Mouse (Mus musculus) cerebellum, adult 9-10 months (tissue): ENCODE measurements around the gene Acap3.

Experiments
- DNase-seq: peaks from one replicate; pipeline ENCODE4 v3.0.0; 2022

Gene Acap3

GRCm38 (mm10) chr4:155887674-155888073 lies 3.9 kb upstream of the Acap3 start:
- DNase-seq, result no peak

DNA sequence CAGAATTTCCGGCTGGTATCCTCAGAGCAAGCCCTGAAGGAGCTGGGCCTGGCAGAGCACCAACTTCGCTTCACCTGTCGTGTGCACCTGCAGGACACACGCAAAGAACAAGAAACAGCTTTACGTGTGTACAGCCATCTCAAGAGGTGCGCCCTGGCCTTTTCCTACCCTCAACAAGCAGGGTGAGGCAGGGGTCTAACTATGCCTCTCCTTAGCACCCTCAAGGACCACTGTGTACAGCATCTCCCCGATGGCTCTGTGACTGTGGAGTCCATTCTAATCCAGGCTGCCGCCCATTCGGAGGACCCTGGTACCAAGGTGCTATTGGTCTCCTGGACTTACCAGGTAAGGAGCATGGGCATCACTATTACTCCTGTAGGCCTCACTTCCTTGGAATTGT lies 3.4 kb upstream of the Acap3 start:
- no peak for DNase-seq

- DNase-seq, result peak; percentile 33
Observed at GRCm38 (mm10) chr4:155889316-155889715, 2.3 kb upstream of the Acap3 start.

DNA sequence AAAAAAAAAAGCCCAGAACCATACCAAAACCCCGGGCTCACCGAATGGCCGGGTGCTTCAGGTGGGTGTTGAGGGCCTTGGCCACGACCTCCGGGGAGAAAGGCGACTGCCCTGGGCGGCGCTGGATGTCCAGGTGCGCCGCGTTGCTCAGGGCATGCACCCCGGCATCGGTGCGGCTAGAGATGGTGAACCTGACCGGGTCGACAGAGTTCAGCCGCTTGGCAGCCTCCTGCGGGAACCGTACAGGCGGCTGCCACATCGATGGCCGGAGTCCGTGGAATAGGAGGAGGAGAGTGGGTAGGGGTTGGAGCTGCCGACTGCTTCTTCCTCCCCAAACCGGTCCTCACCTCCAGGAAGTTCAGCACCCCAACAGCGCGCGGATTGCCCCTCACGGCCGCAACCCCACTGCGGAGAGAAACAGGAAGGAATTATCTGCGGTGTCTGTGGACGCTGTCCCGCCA lies 581 bp upstream of the Acap3 start:
- DNase-seq, result peak; percentile 43

DNA sequence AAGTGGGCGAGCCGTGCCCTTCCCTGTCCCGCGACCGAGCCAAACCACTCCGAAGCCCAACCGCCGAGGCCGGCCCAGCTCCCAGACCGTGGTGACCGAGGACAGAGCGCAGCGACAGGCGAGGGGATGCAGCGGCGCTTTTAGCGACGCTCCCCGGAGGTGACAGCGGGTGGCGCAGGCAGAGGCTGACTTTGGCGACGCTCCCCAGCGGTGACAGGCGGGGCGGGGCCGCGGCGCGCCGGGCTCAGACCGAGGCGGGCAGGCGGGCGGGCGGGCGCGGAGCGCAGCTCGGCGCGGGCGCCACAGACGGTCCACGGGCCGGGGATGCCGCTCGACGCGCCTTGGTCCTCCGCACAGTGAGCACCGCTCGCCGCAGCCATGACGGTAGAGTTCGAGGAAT lies 395 bp downstream of the Acap3 start:
- peak; percentile 80 for DNase-seq

DNA sequence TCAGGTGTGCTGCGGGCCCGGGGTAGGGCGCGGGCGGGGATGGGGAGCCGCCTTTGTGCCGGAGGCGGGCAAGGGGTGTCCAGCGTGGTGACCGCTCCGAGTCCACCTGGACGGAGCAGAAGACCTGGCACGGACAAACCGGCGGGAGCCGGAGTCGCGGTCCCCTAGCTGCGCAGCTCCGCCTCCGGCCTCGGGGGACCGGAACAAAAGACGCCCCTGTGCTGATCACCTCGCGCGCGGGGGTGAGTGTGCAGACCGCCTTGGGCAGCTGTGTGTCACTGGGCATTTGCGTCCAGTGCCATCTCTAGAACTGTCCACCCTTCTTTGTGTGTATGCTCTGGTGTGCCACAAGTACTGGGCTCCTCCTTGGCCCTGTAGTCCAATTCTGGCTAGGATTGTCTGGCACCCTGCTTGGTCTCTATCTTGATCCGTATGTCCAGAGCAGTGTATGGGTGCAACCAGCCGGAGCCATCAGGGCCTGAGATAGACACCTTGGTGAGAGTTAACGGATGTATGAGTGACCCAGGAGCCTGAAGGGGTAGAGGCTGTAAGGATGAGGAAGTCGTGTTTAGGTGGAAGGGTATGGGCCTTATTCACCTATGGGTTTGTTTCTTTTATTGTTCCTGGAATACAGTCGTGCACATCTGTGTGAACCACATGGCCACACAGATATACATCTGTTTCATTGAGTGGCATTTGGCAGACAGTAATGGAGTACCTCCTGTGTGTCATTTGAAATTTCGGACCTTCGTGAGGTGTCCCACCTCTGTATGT lies 1.0 kb downstream of the Acap3 start:
- peak; percentile 67 for DNase-seq

DNA sequence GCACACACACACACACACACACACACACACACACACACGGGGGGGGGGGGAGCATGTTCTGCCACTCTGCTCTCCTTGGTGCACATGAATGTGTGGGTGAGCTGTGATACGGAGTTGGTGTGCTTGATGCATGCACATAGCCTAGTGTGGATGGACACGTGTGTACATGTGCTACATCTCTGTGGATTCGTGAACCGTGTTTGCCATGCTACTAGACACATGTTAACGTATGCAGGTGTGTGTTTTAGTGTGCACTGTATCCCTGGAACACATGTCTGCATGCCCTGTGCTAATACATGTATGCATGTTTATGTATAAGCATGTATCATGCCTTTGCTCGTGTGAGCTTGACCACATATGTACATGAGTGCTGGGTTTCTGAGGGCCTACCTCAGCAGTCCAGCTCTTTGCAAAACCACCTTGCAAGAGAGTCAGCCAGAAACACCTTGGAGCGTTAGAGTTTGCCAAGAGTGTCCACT lies 1.6 kb downstream of the Acap3 start:
- DNase-seq, result peak; percentile 43

DNA sequence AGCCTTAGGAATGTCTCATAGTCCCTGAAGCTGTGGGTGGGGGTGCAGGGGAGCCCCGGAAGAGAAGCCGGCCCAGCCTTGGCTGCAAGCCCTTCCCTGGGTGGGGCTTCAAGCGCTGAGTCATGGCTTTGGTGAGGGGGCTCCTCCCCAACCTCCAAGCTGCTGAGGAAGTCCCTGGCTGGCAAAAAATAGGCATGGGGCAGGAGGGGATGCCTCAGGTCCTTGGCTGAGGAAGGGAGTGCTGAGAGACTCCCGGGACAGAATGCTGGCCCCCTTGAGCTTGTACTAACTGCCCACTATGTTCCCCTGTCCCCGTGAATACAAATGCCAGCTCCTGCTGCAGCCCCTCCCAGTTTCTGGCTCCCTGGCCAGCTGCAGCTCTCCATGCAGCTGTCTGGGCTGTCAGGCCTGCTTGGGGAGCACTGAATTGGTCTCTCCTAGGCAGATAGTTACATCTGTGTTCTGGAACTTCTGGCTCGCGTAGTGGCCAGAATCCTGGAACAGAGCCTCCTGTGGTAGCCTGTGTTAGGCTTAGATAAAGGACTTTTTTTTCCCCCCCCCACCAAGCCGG lies 2.8 kb downstream of the Acap3 start:
- DNase-seq, result peak; percentile 60

DNA sequence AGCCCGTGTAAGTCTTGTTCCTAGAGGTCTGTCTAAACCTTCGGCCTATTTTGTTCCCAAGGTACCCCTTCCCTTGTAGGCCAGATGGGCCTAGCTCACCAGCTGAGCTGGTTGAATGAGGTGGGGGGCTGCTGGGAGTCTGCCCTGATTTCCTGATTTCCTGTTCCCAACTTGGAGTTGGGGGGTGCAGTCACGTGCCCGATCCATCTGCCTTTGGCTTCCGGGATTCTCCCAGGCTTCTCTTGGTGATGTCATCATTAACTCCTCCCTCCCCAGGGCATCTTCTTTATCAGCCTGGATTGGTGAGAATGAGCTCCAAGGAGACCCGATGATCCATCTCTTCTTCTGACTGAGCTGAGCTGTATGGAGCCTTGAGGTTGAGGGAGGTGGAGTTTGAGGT lies 3.6 kb downstream of the Acap3 start:
- peak; percentile 88 for DNase-seq

DNA sequence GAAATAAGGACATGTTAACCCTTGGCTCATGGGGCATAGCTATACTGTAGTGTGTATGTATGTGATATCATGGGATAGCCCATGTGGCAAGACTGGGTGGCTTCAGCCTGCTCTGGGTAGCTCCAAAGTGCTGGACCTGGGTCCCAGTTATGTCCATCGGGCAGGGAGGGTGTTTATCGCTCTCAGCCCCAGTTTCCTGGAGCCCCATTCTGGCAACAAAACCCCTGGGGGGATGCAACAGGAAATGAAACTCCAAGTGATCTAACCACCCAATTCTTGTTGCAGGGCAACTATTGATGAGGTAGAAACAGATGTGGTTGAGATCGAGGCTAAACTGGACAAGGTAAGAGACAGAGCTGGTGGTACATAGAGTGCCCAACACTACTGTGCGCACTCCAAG lies 4.2 kb downstream of the Acap3 start:
- peak; percentile 34 for DNase-seq

DNA sequence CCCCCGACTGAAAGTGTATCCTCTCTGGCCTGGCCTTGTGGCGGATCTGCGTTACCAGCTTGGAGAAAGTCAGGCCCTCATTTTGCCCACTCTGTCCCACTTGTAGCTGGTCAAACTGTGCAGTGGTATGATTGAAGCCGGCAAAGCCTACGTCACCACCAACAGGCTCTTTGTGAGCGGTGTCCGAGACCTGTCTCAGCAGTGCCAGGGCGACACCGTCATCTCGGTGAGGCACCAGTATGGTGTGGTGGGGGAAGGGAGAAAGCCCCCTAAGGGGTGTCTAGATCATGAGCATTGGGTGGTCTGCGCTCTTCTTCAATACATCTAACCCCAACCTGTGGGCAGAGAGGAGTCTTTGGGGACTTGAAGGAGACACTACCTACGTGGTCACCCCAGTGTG lies 4.8 kb downstream of the Acap3 start:
- no peak for DNase-seq

GRCm38 (mm10) chr4:155898318-155898717 lies 6.7 kb downstream of the Acap3 start:
- DNase-seq, result peak; percentile 17

GRCm38 (mm10) chr4:155899355-155899754 lies 7.7 kb downstream of the Acap3 start:
- peak; percentile 5 for DNase-seq

DNA sequence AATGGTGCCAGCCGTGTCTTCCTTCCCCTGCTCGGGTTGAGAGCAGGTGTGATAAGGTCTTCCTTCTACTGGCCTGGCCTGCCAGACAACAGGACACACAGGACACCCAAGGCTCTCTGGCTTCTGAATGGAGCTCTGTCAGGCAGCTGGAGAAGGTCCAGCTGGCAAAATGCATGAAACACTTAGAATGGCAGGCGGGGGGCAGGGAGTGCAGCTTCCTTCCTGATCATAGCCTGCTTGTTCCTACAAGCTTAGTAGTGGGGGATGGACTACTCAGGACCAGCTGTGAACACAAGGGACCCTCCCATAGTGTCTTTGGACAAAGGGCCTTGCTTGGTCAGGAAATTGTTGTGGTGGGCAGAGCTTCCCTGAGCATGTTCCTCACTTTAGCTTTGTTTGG lies 9.6 kb downstream of the Acap3 start:
- peak; percentile 29 for DNase-seq

DNA sequence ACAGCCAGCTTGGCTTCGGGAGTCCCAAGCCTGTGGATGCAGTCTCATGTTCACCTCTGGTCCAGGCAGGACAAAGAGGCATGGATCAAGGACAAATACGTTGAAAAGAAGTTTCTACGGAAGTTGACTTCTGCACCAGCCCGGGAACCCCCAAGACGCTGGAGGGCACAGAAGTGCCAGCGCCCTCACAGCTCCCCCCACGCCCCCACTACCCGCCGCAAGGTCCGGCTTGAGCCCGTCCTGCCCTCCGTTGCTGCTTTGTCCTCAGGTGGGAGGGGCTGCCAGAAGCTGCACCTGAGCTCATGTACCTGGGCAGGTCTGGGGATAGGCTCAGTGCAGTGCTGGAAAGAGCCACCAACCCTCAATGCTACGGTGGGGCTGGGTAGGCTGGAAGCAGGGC lies 11.6 kb downstream of the Acap3 start:
- peak; percentile 2 for DNase-seq

GRCm38 (mm10) chr4:155904318-155905102 lies 12.9 kb downstream of the Acap3 start:
- DNase-seq, result peak; percentile 23

- peak; percentile 1 for DNase-seq
Observed at GRCm38 (mm10) chr4:155905634-155906033, 14.0 kb downstream of the Acap3 start.

GRCm38 (mm10) chr4:155906125-155906524 lies 14.5 kb downstream of the Acap3 start:
- no peak for DNase-seq

DNA sequence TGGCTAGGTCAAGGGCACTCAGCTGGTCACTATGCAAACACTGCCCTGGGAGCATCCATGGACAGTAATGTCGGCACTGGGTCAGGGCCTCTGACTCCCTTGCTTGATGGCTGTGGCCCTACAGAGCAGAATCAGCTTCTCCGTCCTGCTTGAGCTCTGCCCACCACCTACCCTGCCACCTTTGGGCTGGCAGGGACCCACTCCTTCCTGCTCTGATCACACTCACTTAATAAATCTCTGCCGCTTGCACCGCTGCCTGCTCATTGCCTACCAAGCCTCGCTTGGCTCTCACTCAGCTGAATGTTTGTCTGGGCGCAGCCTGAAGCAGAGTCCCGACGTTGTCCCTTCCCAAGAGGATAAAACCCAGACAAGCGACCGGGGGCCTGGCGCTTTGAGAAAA lies 15.4 kb downstream of the Acap3 start:
- DNase-seq, result no peak

GRCm38 (mm10) chr4:155908281-155908680 lies 16.7 kb downstream of the Acap3 start:
- no peak for DNase-seq

DNA sequence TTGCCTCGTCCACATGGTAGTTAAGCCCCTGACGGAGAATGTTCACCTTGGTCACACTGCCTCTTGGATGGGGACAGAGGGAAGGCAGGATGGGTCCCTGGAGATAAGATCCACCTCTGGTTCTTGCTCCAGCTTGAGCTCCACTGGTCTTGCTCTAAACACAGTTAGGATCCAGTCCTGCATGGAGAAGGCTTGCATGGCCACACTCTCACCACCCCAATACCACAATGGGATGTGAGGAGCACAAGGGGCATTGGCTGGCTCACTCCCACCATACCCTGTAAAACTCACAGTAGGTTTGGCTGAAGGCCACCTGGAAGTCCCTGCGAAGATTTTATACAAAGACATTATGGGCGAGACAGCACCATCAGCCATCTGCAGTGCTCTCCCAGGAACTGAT lies 17.1 kb downstream of the Acap3 start:
- DNase-seq, result peak; percentile 1

- DNase-seq, result no peak
Observed at GRCm38 (mm10) chr4:155932031-155932430, 40.4 kb downstream of the Acap3 start.

DNA sequence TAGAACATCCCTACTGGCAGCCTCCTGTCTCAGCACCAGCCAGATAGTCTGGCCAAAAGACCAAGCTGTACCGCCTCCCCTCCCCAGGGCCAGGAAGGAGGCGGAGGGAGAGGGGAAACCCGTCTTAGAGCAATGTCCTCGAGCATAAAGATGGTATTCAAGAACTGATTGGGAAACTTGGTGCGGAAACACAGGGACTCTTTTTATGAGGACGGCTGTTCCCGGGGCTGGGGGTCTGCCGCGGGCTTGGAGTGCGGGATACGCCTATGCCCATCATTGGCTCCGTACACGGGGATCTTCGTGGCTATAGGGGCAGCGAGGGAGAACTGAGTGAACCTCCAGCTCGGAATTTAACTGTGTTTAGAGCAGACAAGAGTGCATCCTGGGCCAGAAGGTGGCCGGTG lies 51.4 kb downstream of the Acap3 start:
- peak; percentile 59 for DNase-seq
